Comparison of ENCODE assay signal across 8 mouse cellular contexts in the genomic region with DNA sequence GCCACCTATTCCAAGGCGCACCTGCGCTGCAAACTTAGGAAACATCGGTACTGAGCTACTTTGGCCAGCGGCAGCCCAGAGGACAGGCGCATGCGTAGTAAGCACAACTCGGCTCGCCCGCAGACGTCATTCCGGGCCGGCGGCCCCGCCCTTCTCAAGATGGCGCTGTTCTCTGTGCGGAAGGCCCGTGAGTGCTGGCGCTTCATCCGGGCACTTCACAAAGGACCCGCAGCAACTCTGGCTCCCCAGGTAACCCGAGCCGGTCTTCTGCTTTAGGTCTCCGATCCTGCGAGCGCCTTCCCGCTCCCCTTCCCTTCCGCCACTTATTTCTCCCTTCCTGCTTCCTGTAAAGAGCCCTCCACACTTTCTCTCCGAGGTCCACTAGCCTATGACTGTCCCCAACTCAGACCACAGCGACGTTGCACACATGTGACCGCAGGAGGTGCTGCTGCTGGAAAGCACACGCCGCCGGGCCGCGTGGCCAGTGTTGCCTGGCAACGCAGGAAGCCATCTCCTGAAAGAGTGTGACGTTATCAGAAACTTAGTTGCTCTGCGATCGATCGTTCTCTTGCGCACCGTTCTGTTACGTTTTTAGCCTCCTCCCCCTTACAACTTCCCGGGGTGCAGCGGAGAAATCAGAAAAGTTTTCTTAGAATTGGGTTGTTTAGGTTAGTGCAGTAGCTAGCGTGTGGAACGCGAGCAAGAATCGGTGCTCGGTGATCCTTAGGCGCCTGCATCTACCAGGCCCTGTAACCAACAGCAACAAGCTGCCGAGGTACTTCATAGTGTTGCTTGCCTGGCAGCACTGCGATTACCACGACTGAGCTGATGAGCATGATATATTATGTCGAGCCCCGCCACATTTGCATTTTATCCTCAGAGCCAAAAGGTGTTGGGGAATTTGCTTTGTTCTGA. TPM values are rescaled to one million over a fixed set of nuclear protein-coding genes. Genes with fewer than 3 reads are reported as not detected.
DNase-seq lines count a peak whose midpoint lies in the region; ATAC-seq and TF ChIP-seq lines count a peak whose summit lies in the region.

A gene (plus strand): TSS at position 129 of the 915 bp plus-strand sequence.

- 1% methylated on average over 57 of the region's 57 CpGs for WGBS in heart, embryonic 11.5 days (ENCODE audit: insufficient replicate concordance)
- under 1% methylated on average over 57 of the region's 57 CpGs for WGBS in kidney, embryonic 16.5 days
- under 1% methylated on average over 57 of the region's 57 CpGs for WGBS in liver, adult 2 months

- H3K79me2 ChIP-seq in C2C12 (ENCODE audit: control insufficient read depth, insufficient read depth) = peaks cover 45% of the 10 kb centered on the region
- peaks cover 2% of the 10 kb centered on the region; the same call in 1 of the 2 replicates for H3K79me2 ChIP-seq in liver, adult 2 months (ENCODE audit: control insufficient read depth, insufficient read depth, low read length)
- peaks cover 13% of the 10 kb centered on the region for H3K79me2 ChIP-seq in myocyte (ENCODE audit: control insufficient read depth, insufficient read depth)

- H3K9ac ChIP-seq in heart, embryonic 11.5 days (ENCODE audit: low read depth, low read length) = peak within 1 kb of the TSS; percentile 70
- H3K9ac ChIP-seq in kidney, embryonic 16.5 days (replicated peaks; ENCODE audit: low read length) = peak within 1 kb of the TSS; percentile 67
- H3K9ac ChIP-seq in liver, adult 2 months (ENCODE audit: low read depth, low read length) = peak within 1 kb of the TSS; percentile 62

- H3K4me3 ChIP-seq in C2C12 (ENCODE audit: insufficient read depth, poor library complexity, severe bottlenecking) (peak within 1 kb of the TSS; percentile 55), myocyte (peak within 1 kb of the TSS; percentile 59)
- peak within 1 kb of the TSS; percentile 68 for H3K4me3 ChIP-seq in erythroblast, embryonic 14.5 days (replicated peaks)
- H3K4me3 ChIP-seq in heart, embryonic 11.5 days (ENCODE audit: low read depth, low read length) = peak within 1 kb of the TSS; percentile 63
- H3K4me3 ChIP-seq in kidney, embryonic 16.5 days (ENCODE audit: low read length) = peak within 1 kb of the TSS; percentile 64
- H3K4me3 ChIP-seq in liver, adult 2 months (ENCODE audit: insufficient read depth, low read depth, low read length) = peak within 1 kb of the TSS; percentile 66

- peak within 1 kb of the TSS; percentile 59 for H3ac ChIP-seq in C2C12 (ENCODE audit: control insufficient read depth, insufficient read length, low read depth)
- peak within 1 kb of the TSS; percentile 30 for H3ac ChIP-seq in myocyte (ENCODE audit: control insufficient read depth, insufficient read length)

- H3K4me2 ChIP-seq in heart, embryonic 11.5 days = peak within 1 kb of the TSS; percentile 67
- H3K4me2 ChIP-seq in kidney, embryonic 16.5 days (replicated peaks; ENCODE audit: low read depth, low read length) = peak within 1 kb of the TSS; percentile 76
- H3K4me2 ChIP-seq in myocyte (ENCODE audit: low read depth) = peak within 1 kb of the TSS; percentile 92

- H3K27ac ChIP-seq in heart, embryonic 11.5 days (ENCODE audit: low read depth, low read length) = peak within 1 kb of the TSS; percentile 92
- H3K27ac ChIP-seq in kidney, embryonic 16.5 days (ENCODE audit: low read length) = peak within 1 kb of the TSS; percentile 95
- peak within 1 kb of the TSS; percentile 88 for H3K27ac ChIP-seq in liver, adult 2 months (replicated peaks; ENCODE audit: insufficient read depth, low read depth, low read length)

- peaks cover 10% of the 10 kb centered on the region for H3K79me3 ChIP-seq in C2C12 (ENCODE audit: low read depth)

- H3K36me3 ChIP-seq in C2C12 (ENCODE audit: control insufficient read depth, insufficient read depth) (no peaks in the 10 kb centered on the region), myocyte (ENCODE audit: control insufficient read depth, insufficient read depth) (no peaks in the 10 kb centered on the region)
- no peaks in the 10 kb centered on the region for H3K36me3 ChIP-seq in erythroblast, embryonic 14.5 days (ENCODE audit: control insufficient read depth)
- H3K36me3 ChIP-seq in heart, embryonic 11.5 days (ENCODE audit: control insufficient read depth, insufficient read depth, low read length) = no peaks in the 10 kb centered on the region
- H3K36me3 ChIP-seq in kidney, embryonic 16.5 days (ENCODE audit: insufficient read depth, low read length) = no peaks in the 10 kb centered on the region
- H3K36me3 ChIP-seq in liver, adult 2 months (ENCODE audit: control insufficient read depth, insufficient read depth, low read length) = no peaks in the 10 kb centered on the region
- no peaks in the 10 kb centered on the region for H3K36me3 ChIP-seq in splenic B cell, adult 2 months (ENCODE audit: control insufficient read depth, insufficient read depth, low read length, poor library complexity, severe bottlenecking)

- TF ChIP-seq POLR2A in brain, embryonic 14.5 days (IDR thresholded peaks at IDR 0.05; ENCODE audit: borderline replicate concordance, extremely low read depth, insufficient read depth, insufficient read length, poor library complexity, severe bottlenecking) = peak; percentile 35; the same call in 1 of the 2 replicates
- TF ChIP-seq POLR2A in liver, adult 2 months (IDR thresholded peaks at IDR 0.05; ENCODE audit: extremely low read depth, insufficient read depth, low read length) = peak; percentile 14; the same call in 1 of the 2 replicates
- peak; percentile 59 for TF ChIP-seq POLR2A in myocyte (IDR thresholded peaks at IDR 0.05; ENCODE audit: insufficient read length, low read depth)

- peaks cover 19% of the 10 kb centered on the region for H3K4me1 ChIP-seq in erythroblast, embryonic 14.5 days (ENCODE audit: control insufficient read depth)
- no peaks in the 10 kb centered on the region for H3K4me1 ChIP-seq in heart, embryonic 11.5 days (ENCODE audit: control insufficient read depth, insufficient read depth, low read length)
- peaks cover 5% of the 10 kb centered on the region; the same call in 1 of the 2 replicates for H3K4me1 ChIP-seq in kidney, embryonic 16.5 days (ENCODE audit: insufficient read depth, low read length)
- no peaks in the 10 kb centered on the region for H3K4me1 ChIP-seq in liver, adult 2 months (ENCODE audit: control insufficient read depth, insufficient read depth, low read length)

- H3K27me3 ChIP-seq in C2C12 (ENCODE audit: control insufficient read depth, insufficient read depth, insufficient read length) (no peaks in the 10 kb centered on the region), myocyte (ENCODE audit: control insufficient read depth, insufficient read depth, insufficient read length) (no peaks in the 10 kb centered on the region)
- peaks cover 3% of the 10 kb centered on the region for H3K27me3 ChIP-seq in erythroblast, embryonic 14.5 days (ENCODE audit: control insufficient read depth)
- no peaks in the 10 kb centered on the region for H3K27me3 ChIP-seq in heart, embryonic 11.5 days (ENCODE audit: control insufficient read depth, insufficient read depth, low read length)
- H3K27me3 ChIP-seq in kidney, embryonic 16.5 days (ENCODE audit: insufficient read depth, low read length) = no peaks in the 10 kb centered on the region
- H3K27me3 ChIP-seq in liver, adult 2 months (ENCODE audit: control insufficient read depth, insufficient read depth, low read length) = no peaks in the 10 kb centered on the region; the same call in 1 of the 2 replicates
- no peaks in the 10 kb centered on the region for H3K27me3 ChIP-seq in splenic B cell, adult 2 months (ENCODE audit: control insufficient read depth, insufficient read depth, low read length, poor library complexity, severe bottlenecking)

- ATAC-seq in heart, embryonic 11.5 days (replicated peaks; ENCODE audit: insufficient number of reproducible peaks, low FRiP score, low TSS enrichment) = peak; percentile 100
- peak; percentile 100 for ATAC-seq in kidney, embryonic 16.5 days (ENCODE audit: low FRiP score, low TSS enrichment)

- peak; percentile 98 for DNase-seq in brain, embryonic 14.5 days (ENCODE audit: low read depth)
- peak; percentile 94 for DNase-seq in liver, adult 2 months (ENCODE audit: extremely low read depth, low read depth, low spot score)
- peak; percentile 96 for DNase-seq in splenic B cell, adult 2 months (ENCODE audit: low read depth, low spot score)

- TF ChIP-seq CTCF in C2C12 (IDR thresholded peaks at IDR 0.05; ENCODE audit: control insufficient read depth, insufficient read depth, insufficient read length) = no peak
- 0 out of 2 replicates have a peak, but pooled peaks have one; percentile 23 for TF ChIP-seq CTCF in brain, embryonic 14.5 days (IDR thresholded peaks at IDR 0.05; ENCODE audit: borderline replicate concordance, extremely low read depth, insufficient read depth, insufficient read length)
- TF ChIP-seq CTCF in liver, adult 2 months (IDR thresholded peaks at IDR 0.05; ENCODE audit: low read depth, low read length) = no peak

- no peaks in the 10 kb centered on the region for H3K9me3 ChIP-seq in erythroblast, embryonic 14.5 days (ENCODE audit: control insufficient read depth, low read length)
- H3K9me3 ChIP-seq in heart, embryonic 11.5 days (replicated peaks; ENCODE audit: control insufficient read depth, low read length) = no peaks in the 10 kb centered on the region
- no peaks in the 10 kb centered on the region for H3K9me3 ChIP-seq in kidney, embryonic 16.5 days (ENCODE audit: low read length)

TF ChIP-seq in C2C12, 6 proteins besides CTCF, POLR2A, EP300 and RAD21 (continues in another document):
- peak; percentile 95 for TF ChIP-seq MAX (IDR thresholded peaks at IDR 0.05)
- TF ChIP-seq CEBPB (IDR thresholded peaks at IDR 0.05; ENCODE audit: low read depth) = no peak
- peak; percentile 87 for TF ChIP-seq USF1 (IDR thresholded peaks at IDR 0.05; ENCODE audit: low read depth)
- TF ChIP-seq MYOD1 (IDR thresholded peaks at IDR 0.05; ENCODE audit: control insufficient read depth, insufficient read length, low read depth) = no peak
- no peak for TF ChIP-seq MYOG (IDR thresholded peaks at IDR 0.05; ENCODE audit: control insufficient read depth, extremely low read depth, insufficient read length)

TF ChIP-seq in myocyte, 11 proteins besides CTCF, POLR2A, EP300 and RAD21 (continues in another document):
- no peak for TF ChIP-seq SRF (IDR thresholded peaks at IDR 0.05; ENCODE audit: control insufficient read depth, insufficient read length, low read depth)
- TF ChIP-seq E2F4 (IDR thresholded peaks at IDR 0.05; ENCODE audit: insufficient read depth) = no peak
- TF ChIP-seq TCF3 (IDR thresholded peaks at IDR 0.05; ENCODE audit: insufficient read length, low read depth) = no peak
- peak in 1 of 3 experiments; percentile 28 for TF ChIP-seq MYOG (IDR thresholded peaks at IDR 0.05; ENCODE audit: control insufficient read depth in 1 of 3, insufficient read depth in 1 of 3, insufficient read length in 2 of 3, low read depth in 2 of 3)

RNA-seq across cellular contexts. Expression of the gene that starts here (rescaled TPM):
- polyA plus RNA-seq in C2C12 (2012; fragmentation: generic; extraction: Trizol) (5.1 TPM), myocyte (2012; fragmentation: generic; extraction: Trizol) (4.0 TPM)
- polyA plus RNA-seq in brain, embryonic 14.5 days (2012; rRNA removed) = 4.7 and 5.6 TPM in 2 replicates
- 0.04 TPM in 1 of 2 replicates, not detected in the other for polyA plus RNA-seq in erythroblast, embryonic 14.5 days (2012)
- polyA plus RNA-seq in heart, embryonic 11.5 days (2014; fragmentation: Nextera tagmentation; extraction: Ambion mirVana) = 9.0 and 10.4 TPM in 2 replicates
- 8.9 and 10.9 TPM in 2 replicates for polyA plus RNA-seq in kidney, embryonic 16.5 days (2015; fragmentation: Nextera tagmentation; extraction: Ambion mirVana)
- total RNA-seq in liver, adult 2 months (2014; rRNA removed) = 3.7 and 4.1 TPM in 2 replicates
- polyA plus RNA-seq in liver, adult 2 months (2012; rRNA removed) = 1.4 and 2.3 TPM in 2 replicates

Comparison
In these comparisons a context has a peak if more than half of its experiments do, and no peak if none do; other contexts are left out.
1. Peak in every context shown above with its lines: DNase-seq, ATAC-seq, H3K4me3 ChIP-seq and H3K27ac ChIP-seq.